Mouse (Mus musculus) liver, embryonic 11.5 days (tissue): ENCODE measurements around the gene Lypd6b. TPM values are rescaled to one million over a fixed set of nuclear protein-coding genes. Genes with fewer than 3 reads are reported as not detected.

Source experiments
- ATAC-seq: fragments of 200-750 bp; cut with Nextera tagmentation; replicated peaks from 2 replicates; pipeline ENCODE4 v1.8.0; 2017; ENCODE audit warnings: moderate number of reproducible peaks, mild to moderate bottlenecking, moderate TSS enrichment, moderate library complexity; ENCODE audit not compliant: low FRiP score
- DNase-seq: peaks from one replicate; pipeline ENCODE4 v3.0.0-alpha.2; 2017; ENCODE audit warnings: low spot score
- H3K27ac ChIP-seq: fragments of 300-500 bp; sonication (generic); 2 replicates; pipeline ENCODE4 v1.5.1; 2014; ENCODE audit warnings: mild to moderate bottlenecking, low read depth, low read length, control low read depth
- H3K27me3 ChIP-seq: fragments of 300-500 bp; sonication (generic); replicated peaks from 2 replicates; pipeline ENCODE4 v1.6.1; 2014; ENCODE audit warnings: low read length, mixed read lengths; ENCODE audit not compliant: control insufficient read depth, insufficient read depth
- H3K36me3 ChIP-seq: fragments of 300-500 bp; sonication (generic); 2 replicates; pipeline ENCODE4 v1.6.1; 2014; ENCODE audit warnings: mild to moderate bottlenecking, low read length, moderate library complexity, mixed read lengths; ENCODE audit not compliant: control insufficient read depth, insufficient read depth
- H3K4me1 ChIP-seq: fragments of 300-500 bp; sonication (generic); replicated peaks from 2 replicates; pipeline ENCODE4 v1.6.1; 2014; ENCODE audit warnings: low read length, mixed read lengths; ENCODE audit not compliant: control insufficient read depth, insufficient read depth
- H3K4me2 ChIP-seq: fragments of 300-500 bp; sonication (generic); 2 replicates; pipeline ENCODE4 v1.6.1; 2014; ENCODE audit warnings: mild to moderate bottlenecking, control low read depth, moderate library complexity
- H3K4me3 ChIP-seq: fragments of 300-500 bp; sonication (generic); 2 replicates; pipeline ENCODE4 v1.5.1; 2014; ENCODE audit warnings: low read depth, low read length, control low read depth
- H3K9ac ChIP-seq: fragments of 300-500 bp; sonication (generic); 2 replicates; pipeline ENCODE4 v1.6.1; 2014; ENCODE audit warnings: low read depth, low read length, control low read depth
- H3K9me3 ChIP-seq: fragments of 300-500 bp; sonication (generic); 2 replicates; pipeline ENCODE4 v1.6.1; 2016; ENCODE audit warnings: low read length, inconsistent platforms, mixed read lengths; ENCODE audit not compliant: control insufficient read depth
- WGBS: fragments of 180-500 bp; shearing (Covaris S2); extraction: QIAGEN DNeasy Blood & Tissue Kit; methylation state at CpG from one replicate; pipeline ENCODE4 v1.1.7; 2014; 5-methylcytosine and 5-hydroxymethylcytosine counted together
- polyA plus RNA-seq: library from polyadenylated mRNA; unstranded; fragments of >200 nt; fragmentation: Nextera tagmentation; extraction: Ambion mirVana; gene quantifications from 2 replicates; pipeline ENCODE4 v1.2.1, GENCODE M21; 2014

Lypd6b gene
- polyA plus RNA-seq, 1 experiment from 2014 or later, result 0.47 TPM

DNA sequence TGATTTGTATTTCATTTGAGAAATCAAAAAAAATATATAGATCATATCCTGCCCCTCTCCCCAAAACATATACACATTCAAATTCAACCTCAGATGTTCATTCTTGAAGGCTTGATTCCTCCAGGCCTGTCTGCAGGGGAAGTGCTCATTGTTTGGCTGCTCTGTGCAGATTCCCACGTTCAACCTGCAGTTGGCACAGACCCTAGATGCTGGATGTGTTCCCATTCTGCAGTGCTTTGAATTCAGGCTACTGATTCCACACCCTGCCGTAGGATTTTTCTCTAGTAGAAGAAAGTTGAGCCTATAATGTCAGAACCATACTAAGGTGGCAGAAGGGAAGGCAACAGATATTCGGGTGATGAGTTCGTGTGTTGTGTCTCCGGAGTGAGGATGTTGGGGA, 195.5 kb downstream of the Lypd6b start:
- H3K4me1 ChIP-seq, result no peaks in the 10 kb centered on the region
- H3K9ac ChIP-seq, result no peak overlapping the region
- no peak overlapping the region for H3K4me2 ChIP-seq
- no peaks in the 10 kb centered on the region for H3K27me3 ChIP-seq
- no peak overlapping the region for H3K4me3 ChIP-seq
- no peak for ATAC-seq
- H3K27ac ChIP-seq, result no peak overlapping the region
- H3K36me3 ChIP-seq, result no peaks in the 10 kb centered on the region
- no peak for DNase-seq
- 78% methylated on average over 5 of the region's 5 CpGs for WGBS
- no peaks in the 10 kb centered on the region for H3K9me3 ChIP-seq

DNA sequence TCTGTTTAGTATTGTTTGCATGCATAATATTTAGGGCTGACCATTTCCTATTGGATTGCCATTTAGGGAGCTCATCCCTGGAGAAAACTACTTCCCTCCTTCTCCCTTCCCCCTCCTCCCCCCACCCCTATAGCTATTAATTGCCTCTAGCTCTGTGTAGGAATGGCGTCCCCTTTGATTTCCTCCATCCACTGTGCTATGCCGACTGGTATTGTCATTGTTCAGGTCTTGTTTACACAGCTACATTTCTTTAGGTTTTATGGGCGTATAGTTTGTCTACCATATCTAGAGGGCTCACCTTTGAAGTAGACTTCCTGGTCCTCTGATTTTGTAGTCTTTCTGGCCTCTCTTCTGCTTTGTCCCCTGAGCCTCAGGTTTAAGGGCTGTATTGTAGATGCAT, 197.3 kb downstream of the Lypd6b start:
- Histone ChIP-seq H3K4me3 (no peak overlapping the region), H3K4me2 (no peak overlapping the region), H3K36me3 (no peaks in the 10 kb centered on the region), H3K9me3 (no peaks in the 10 kb centered on the region), H3K27me3 (no peaks in the 10 kb centered on the region), H3K4me1 (no peaks in the 10 kb centered on the region), H3K27ac (no peak overlapping the region), H3K9ac (no peak overlapping the region)
- ATAC-seq, result no peak
- WGBS, result 61% methylated on average over 3 of the region's 3 CpGs
- no peak for DNase-seq

DNA sequence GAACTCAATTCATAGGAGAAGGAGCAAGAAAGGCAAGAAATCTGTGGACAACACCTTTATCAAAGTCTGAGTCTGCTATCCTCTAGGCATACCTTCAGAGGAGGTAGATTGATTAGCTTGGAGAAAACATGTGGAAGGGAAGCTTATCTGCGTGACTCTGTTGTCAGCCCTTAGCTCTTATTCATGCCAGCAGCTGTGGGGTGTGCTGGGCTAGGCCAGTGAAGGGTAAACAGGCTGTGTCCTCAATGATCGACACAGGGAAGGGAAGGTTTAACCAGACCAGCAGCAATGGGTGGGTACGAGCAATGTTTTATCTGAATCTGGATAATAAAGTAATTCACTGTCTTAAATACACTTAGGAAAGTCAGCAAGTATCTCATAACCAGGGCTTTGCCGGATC, 208.4 kb downstream of the Lypd6b start:
- WGBS, result 67% methylated on average over 4 of the region's 4 CpGs
- ATAC-seq, result no peak
- H3K4me2 ChIP-seq, result no peak overlapping the region

DNA sequence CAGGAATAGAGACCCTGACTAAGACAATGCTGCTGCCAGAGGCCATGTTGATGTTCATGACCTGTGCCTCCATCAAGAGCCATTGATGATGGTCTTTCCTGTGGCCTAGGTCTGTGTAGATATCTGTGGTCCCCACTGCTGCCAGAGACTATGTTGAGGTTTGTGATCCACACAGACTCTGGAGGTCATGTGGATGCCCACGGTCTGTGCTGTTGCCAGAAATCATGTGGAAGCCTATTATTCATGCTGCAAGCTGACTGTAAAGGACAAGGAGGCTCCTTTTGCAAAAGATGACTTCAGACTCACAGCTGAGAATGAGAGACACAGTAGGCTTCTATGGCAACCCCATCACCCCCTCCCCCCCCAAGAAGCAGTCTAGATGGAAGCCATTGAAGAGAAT, 209.7 kb downstream of the Lypd6b start:
- Histone ChIP-seq H3K36me3 (no peaks in the 10 kb centered on the region), H3K27ac (no peak overlapping the region), H3K4me1 (no peaks in the 10 kb centered on the region), H3K9ac (no peak overlapping the region), H3K4me3 (no peak overlapping the region), H3K4me2 (no peak overlapping the region), H3K9me3 (no peaks in the 10 kb centered on the region), H3K27me3 (no peaks in the 10 kb centered on the region)
- DNase-seq (no peak), ATAC-seq (no peak)
- 72% methylated on average over 1 of the region's 1 CpGs for WGBS

More for the DNA sequence above, 208.4 kb downstream of the Lypd6b start:
- Histone ChIP-seq H3K27ac (no peak overlapping the region), H3K27me3 (no peaks in the 10 kb centered on the region), H3K4me3 (no peak overlapping the region), H3K36me3 (no peaks in the 10 kb centered on the region), H3K9ac (no peak overlapping the region), H3K4me1 (no peaks in the 10 kb centered on the region), H3K9me3 (no peaks in the 10 kb centered on the region)
- DNase-seq, result no peak

Other genes with a start within 250 kb of the Lypd6b start
- 0.78 and 1.2 TPM in 2 replicates for gene Kif5c, start 168.4 kb upstream of the Lypd6b start, polyA plus RNA-seq